Mouse (Mus musculus): ENCODE results near the gene Pih1d2.

Gene Pih1d2

DNA sequence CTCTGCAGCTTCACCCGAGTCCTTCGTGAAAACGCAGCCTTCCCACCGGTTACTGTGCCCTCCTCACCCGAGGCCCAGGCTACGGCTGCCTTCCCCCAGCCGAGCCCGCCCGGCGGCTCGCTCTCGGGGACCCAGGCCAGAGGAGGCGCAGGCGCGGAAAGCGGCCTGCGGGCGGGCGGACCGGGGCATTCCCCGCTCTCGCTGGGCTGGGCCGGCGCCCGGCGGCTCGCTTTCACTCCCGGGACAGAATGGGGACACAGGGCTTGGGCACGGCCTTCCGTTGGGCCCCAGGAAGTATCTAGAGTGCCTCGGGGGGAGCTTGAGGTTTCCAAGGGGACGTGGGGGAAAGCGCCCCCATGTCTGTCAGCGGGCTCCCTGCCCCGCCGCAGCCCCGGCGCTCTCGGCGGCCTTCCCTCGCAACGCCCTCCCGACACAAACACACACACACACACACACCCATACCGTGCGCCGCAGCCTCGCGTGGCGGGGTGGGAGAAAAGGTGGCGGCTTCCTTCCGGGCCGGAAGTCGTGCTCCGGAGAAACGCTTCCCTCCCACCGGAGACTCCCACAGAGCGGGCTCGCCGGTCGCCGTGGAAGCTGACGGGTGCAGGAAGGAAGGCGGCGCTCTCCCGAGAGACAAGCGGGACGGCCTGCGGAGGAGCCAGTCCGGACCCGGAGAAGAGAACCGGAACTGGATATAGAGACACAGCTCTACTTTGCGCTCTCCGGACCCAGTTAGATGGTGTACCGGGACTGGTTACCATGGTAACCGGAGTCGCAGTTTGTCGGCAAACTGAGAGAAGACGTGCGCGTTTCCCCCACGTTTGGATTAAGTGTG, at the start of gene Pih1d2, which contains the start of gene Nkapd1:
Gene Pih1d2 (plus strand): TSS at position 556 of the 838 bp plus-strand sequence.
Gene Nkapd1 (minus strand): TSS at position 699 of the 838 bp plus-strand sequence.
- DNase-seq: peak; percentile 90

DNA sequence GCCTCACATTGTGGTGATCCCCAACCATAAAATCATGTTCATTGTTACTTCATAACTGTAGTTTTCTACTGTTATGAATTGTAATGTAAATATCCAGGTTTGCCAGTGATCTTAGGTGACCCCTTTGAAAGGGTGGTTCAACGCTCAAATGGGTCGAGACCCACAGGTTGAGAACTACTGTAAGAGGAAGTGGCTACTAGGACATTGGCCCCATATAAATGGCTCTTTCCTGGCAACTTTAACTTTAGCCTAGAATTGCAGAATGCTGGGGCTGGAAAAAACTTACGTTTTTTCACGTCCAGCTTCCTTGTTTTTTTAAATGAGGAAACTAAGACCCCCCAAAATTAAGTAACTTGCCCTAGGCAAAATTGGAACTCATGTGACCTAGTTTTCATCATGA, 49.7 kb upstream of the Pih1d2 start:
- no peak for DNase-seq

DNA sequence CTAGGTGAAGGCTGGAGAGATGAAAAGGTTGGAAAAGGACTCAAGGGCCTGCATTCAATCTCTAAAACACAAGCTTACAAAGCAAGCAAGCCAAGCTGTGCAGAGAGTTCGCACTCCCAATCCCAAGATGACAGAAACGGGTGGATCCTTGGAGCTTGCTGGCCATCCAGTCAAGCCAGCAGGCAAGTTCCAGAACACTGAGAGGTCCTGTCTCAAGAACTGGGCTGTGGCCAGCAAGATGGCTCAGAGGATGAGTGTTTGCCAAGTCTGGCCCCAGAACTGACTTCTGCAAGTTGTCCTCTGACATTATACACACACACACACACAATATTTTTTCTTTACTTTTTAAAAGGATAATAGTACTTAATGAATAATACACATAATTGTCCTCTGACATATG, 49.2 kb upstream of the Pih1d2 start:
- no peak for DNase-seq

DNA sequence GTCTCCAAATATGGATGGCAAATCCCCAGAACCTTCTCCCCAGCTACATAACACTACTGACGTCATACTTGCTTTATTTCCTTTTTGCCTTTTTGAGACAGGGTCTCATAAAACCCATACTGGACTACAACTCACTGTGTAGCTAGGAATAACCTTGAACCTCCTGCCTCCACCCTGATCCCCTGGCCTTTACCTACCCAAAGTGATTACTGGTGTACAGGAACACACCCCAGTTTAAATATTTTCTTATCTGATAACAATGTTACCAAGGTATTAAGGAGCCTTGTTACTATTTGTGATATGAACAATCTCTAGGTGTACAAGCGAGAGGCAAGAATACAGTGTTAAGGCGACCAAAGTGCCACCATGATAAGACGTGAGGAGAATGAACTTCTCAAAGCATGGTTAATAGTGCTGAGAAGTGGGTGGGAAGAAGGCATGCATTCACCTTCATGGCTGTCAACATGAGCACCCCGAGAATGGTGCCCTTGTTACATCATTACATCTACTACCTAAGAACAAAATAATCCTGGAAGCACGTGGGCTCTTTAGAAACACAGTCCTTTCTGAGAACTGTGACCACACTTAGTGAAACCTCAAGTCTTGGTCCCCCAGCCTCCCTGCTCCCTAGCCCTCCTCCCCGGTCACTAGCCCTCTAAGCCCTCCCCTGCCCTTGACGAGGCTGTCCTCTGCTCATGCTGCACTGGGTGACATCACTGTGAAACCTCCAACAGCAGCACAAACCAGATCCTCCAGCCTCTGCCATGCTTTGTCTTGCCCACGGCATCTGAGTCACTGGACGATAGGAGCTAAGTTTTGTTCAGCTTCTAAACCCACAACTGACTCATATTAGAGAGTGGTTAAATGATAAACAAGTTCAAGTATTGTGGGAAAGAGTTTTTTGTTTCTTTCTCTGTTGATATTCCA, 47.3 kb upstream of the Pih1d2 start:
- no peak for DNase-seq

DNA sequence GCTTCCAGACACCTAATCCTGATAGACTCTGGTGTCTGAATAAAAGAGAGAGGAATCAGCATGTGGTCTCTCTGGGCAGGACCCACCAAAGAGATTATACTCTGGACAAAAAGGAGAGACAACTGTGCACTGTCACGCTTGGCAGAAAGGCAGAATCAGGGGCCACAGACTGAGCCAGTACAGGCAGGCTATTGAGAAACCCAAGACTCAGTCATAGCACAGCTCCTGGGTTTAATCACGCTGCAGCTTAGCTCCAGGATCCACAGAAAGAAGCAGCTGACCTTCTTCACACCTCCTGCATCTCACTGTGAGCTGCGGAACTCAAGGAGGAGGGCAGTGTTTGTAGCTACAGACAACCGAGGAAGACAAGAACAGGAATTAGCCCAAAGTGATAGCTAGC, 36.8 kb upstream of the Pih1d2 start:
- no peak for DNase-seq

DNA sequence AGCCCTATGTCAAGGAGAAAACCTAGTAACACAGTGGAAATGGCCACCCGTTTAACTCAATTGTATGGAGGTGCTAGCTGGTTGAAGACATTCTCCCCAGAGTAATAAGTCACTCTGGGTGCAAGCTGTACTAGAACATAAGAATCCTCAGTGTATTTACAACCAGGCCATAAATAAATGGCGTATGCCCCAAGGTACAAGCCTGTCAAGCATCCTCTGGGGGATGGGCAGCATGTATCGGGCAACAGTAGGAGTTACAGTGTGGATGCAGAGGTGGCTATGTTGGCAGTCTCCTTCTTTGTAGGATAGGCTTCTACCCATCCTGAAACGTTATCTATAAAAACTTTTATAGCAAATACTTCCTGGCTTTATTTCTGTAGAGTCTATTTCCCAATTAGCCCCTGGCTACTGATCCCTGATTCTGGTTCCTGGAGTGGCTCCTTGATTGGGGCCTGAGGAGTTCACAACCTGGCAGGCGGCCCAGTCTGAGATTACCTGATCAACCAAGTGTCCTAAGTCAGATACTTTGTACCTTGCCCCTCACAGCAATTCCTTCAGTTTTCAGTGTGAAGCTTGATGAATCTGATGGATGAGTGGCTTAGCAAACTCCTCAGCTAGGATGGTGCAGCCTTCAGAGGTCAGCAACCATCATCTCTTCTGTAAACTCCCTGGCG, 31.8 kb upstream of the Pih1d2 start:
- no peak for DNase-seq

DNA sequence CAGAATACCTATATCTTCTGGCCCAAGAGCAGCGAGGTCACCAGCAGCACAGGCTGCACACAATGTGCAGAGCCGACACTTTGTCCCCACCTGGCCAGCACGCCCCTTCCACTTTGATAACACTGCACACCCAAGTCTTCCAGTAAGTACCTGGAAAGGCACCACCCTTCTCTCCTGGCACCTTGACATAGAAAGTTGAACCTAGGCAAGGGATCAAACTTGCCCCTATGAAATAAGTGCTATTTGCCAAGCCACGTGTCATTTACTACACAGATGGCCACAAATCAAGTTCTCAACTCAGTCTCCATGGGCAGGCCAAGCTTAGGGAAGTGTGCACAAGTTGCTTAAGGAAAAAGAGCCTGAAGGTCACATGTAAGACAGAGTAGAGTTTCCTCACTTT, 30.2 kb upstream of the Pih1d2 start:
- no peak for DNase-seq

DNA sequence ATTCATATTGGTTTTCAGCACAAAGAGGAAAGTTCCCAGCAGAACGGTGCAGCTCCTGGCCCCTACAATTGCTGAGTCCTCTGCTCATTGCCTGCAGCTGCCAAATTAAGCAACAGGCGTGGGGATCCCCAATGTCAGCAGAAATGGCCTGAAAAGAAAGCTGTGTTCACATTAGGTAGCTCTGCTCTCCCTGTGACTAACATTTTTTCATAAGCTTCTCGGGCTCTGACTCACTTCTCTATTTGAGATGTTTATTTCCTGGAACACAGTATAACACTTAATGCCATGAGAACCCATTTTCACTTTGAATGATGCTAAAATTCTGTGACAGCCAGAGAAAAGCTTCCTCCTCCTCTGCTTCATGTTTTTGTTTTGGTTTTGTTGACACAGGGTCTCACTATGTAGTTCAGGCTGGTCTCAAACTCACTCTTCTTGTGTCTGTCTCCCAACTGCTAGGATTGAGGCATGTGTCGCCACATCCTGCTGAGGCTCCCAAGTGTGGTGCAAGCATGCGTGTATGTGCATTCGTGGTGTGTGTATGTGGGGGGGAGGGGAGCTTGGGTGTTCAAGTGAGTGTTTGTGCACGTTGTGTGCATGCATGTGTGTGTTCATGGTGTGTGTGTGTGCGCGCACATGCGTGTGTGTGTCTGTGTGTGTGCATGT, 26.1 kb upstream of the Pih1d2 start:
- no peak for DNase-seq

DNA sequence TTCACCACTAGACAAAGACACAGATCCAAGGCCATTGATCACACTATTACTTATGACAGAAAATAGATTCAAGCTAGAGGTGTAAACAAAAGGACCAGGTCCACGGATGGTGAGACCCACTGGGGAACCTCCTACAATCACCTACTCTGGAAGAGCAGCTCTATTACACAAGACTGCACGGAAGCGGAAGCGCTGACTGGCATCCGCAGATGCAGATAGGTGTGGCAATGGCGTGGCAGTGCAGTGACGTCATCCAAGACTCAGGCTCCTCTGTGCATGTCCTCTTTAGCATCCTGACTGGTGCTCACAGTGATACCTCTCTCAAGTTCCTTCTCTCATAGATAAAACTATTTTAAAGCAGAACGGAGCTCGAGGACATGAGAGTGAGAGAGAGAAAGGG, 24.2 kb upstream of the Pih1d2 start:
- DNase-seq: no peak

DNA sequence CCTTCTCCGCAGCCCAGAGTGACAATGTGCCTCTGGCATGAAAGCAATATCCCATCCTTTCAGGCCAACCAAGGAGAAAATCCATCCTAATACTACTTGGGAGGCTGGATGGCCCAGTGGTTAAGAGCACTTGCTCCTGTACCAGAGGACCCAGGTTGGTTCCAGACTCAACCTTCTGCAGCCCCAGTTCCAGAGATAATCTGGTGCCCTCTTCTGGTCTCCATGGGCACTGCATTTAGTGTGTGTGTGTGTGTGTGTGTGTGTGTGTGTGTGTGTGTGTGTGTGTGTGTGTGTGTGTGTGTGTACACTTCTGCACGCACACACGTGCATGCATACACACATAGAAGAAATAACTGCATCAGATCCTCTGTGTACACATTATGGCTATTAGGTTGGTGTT, 23.6 kb upstream of the Pih1d2 start:
- peak; percentile 39 for DNase-seq

DNA sequence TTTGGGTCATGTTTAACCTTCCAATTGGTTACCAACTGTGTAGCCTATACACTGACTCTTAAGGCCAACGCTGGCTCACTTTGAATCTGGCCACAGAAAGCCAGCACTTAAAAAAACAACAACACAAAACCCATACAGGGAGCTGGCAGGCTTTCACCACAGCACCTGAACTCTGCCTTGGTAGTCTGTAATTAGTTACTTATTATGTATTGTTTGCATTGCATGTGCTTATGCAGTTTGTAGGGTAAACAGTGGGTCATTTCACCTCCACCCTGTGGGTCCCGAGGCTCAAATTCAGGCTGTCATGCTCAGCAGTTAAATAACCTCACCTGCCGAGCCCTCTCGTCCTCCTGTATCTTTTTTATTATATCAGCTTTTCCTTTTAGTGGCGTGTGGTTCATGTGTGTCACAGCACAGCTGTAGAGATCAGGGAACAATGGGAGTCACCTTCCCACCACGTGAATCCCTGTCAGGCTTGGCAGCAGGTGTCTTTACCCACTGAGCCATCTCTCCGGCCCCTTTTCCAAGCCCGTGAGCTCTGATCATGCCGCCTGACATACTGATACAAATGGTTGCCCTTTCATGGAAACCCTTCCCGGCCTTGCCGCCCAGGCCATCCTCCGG, 22.2 kb upstream of the Pih1d2 start:
- no peak for DNase-seq

DNA sequence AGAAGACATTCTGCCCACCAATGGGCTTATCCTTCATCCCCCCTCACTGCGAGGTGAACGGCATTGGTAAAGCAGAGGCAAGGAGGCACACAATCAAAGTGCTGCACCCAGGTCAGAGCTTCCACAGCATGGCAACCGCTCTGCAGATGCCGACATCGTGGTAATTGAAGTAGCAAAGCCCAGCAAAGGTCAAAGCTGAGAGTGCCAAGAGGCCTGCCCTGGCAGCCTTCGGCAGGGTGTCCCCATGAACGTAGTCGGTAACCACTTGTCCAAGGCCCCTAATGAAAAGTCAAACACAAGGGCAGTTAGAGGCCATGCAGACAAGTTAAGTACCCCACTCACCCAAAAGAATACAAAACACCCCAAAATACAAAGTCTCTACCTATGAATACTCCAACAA, 20.1 kb upstream of the Pih1d2 start:
- DNase-seq: no peak

DNA sequence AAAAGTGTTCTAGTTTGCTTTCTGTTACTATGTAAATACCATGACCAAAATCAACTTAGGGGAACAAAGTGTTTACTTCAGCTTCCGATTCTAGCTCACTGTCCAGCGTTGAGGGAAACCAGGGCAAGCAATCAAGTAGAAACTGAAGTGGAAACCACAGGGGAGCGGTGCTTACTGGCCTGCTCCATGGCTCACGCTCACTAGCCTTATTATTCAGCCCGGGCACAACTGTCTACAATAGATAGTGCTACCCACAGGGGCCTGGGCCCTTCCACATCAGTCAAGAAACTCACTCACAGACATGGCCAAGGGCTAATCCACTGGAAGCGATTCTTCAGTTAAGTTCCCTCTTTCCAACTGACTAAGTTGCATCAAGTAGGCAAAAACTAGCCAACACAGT, 15.6 kb upstream of the Pih1d2 start:
- DNase-seq: no peak

DNA sequence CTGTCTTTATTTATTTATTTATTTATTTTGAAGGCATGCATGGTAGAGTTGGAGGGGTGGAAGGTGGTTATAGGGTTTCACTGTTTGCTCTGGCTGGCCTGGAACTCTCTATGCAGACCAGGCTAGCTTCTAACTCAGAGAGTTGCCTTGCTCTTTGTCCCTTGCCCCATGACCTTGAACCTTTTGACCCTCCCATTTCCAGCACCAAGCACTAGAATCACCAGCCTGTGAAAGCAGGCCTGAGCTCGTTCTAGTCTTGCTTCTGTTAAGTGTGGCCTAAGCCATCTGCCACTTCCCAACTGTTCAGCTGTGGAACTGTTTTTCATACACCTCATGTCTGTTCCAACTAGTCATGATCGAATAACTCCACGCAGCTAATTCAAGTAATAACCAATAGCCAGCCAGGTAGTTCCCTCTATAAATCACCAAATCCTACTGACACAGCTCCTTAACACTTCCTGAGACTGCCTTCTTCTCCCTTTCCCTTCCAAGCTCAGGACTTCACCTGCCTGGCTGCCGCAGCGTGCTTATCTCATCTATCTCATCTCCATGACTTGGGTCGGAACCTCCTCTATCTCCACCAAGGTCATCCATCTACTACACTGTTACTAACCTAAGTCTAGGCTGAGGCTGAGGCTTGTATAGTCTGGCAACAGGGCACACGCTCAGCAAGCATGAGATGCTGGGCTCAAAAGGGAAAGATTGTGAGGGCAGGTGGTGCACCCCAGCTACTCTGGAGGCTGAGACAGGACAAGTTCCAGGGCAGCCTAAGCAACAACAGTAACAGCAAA, 14.9 kb upstream of the Pih1d2 start:
- DNase-seq: no peak

DNA sequence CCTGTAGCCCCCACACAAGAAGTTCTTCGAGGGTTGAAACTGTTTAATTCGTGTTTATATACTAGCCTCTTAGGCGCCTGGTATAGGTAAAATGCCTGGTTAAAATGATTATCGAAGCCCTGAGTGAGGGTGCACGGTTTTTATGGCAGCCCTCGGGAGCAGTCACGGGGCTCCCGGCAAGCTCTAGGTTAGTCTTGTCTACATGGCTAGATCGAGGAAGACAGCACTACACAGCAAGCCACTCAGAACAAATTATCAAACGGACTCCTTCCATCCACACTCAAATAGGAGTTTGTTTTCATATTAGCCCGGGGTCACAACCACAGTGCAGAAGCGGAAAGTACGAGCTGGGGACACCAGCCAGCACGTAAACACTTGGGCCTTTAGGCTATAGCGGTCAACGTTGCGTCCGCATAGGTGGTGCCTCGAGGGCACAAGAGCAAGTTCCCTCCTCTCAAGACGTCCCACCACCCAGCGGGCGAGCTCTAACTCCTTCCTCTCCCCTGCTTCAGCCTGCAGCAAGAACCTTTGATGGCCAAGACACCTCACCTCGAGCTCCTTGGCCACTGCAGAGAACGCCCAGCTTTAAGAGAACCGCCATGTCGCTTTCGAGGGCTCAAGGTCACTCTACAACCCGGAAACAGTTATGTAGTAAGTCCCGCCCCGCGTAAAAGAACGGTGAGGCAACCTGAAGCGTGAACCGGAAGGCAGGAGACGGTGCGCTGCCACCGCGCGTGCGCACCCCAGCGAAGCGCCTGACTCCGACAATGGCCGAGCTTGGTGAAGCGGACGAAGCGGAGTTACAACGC, 13.7 kb upstream of the Pih1d2 start, which contains the start of the genes Sdhd and Timm8b:
Gene Sdhd (minus strand): TSS at position 624 of the 809 bp plus-strand sequence.
Gene Timm8b (plus strand): TSS at position 722 of the 809 bp plus-strand sequence.
- DNase-seq: peak; percentile 92

DNA sequence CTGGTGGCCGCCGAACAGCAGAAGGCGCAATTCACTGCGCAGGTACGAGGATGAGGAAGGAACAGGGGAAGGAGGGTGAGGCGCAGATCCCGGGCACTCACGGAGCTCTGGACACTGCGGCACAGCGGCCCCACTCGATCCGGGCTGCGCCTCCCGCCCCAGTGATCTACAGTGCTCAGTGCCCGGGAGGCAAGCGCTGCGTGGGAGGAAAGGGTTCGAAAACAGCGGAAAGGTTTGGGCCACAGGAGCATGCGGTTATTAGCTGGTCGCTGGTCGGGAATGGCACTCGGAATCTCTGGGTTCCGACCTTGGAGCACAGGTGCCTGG, 13.2 kb upstream of the Pih1d2 start:
- no peak for DNase-seq

DNA sequence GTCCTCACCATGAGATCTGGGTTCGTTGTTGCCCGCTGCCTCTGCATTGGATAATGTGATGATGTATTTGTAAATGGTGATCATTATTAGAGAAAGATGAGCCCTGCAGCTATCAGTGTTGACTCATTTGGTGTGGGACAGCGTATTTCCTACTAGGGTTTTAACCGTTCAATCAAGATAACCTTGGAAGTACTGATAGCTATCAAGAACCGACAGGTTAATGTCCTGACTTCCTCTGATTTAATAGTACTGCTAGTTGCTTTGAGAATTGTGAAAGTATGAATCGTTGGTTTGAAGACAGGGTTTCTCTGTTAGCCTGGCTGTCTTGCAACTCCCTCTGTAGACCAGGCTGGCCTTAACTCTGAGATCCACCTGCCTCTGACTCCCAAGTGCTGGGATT, 12.8 kb upstream of the Pih1d2 start:
- no peak for DNase-seq

DNA sequence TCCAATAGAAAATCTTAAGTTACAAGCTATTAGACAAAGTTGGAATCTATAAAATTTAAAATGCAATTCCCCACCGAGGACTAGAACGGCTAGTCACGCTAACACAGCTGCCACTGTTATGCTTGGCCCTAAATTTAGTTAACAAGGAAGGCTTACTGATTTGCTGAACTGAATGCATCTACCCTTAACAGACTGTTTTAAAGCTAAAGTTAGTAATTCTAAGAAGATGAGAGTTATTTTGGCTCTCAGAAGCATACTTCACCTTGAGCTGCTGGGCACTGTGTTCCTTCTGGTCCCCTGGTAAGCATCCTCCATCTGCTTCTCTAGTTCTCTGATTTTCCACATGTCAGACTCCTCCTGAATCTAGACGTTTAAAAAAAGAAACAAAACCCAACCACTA, 5.0 kb upstream of the Pih1d2 start:
- no peak for DNase-seq

DNA sequence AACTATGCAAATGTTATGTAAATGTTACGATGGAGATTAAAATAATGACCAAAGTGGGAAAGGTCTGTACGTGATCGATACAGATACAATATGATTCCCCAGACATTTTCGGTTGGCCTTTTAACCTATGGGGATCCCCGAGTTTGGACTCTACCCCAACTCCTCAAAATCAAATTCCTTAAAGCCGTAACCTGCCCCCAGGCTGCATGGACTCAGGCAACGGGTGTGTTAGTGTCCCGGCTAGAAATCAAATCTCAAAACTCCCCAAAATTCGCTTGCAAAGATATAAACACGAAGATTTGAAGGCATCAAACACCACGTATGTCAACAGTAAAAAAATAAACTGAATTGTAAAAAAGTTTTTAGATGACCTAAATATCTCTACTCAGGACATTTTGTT, 960 bp upstream of the Pih1d2 start:
- no peak for DNase-seq

DNA sequence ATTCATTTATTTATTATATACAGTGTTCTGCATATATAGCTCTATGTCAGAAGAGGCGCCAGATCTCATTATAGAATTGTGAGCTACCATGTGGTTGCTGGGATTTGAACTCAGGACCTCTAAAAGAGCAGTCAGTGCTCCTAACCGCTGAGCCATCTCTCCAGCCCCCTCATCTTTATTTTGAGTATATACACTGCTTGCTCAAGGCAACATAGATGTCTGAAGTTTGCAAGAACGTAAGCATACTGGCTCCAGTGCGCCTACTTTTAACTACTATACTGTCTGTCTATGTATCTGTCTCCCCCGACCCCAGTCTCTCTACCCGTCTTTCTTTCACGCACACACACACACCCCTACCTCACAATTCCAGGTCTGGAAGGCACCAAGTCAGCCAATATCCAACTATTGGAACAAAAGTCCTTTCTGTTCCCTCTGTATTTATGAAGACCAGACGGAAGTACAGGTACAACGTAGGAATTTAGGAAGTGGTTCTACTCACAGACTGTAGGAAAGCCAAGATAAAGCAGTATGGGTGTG, 741 bp downstream of the Pih1d2 start:
- no peak for DNase-seq

Data from lung, postnatal 14 days (tissue).